Mouse (Mus musculus): Measurements from ENCODE around the gene Iqgap1.

Gene Iqgap1

GRCm38 (mm10) chr7:80825843-80826403 lies at the start of gene Iqgap1:
Iqgap1 (minus strand) TSS chr7:80825974.
- DNase-seq: no peak

GRCm38 (mm10) chr7:80873631-80874030 lies 47.9 kb upstream of the Iqgap1 start:
- DNase-seq: no peak

- DNase-seq: no peak
Observed at GRCm38 (mm10) chr7:80873038-80873437, 47.3 kb upstream of the Iqgap1 start.

GRCm38 (mm10) chr7:80868686-80869085 lies 42.9 kb upstream of the Iqgap1 start:
- DNase-seq: no peak

- DNase-seq: no peak
Observed at GRCm38 (mm10) chr7:80866514-80867147, 40.9 kb upstream of the Iqgap1 start.

- no peak for DNase-seq
Observed at GRCm38 (mm10) chr7:80865521-80865920, 39.7 kb upstream of the Iqgap1 start.

- DNase-seq: peak; percentile 43 to 65
Observed at GRCm38 (mm10) chr7:80864831-80865230, 39.1 kb upstream of the Iqgap1 start.

GRCm38 (mm10) chr7:80864151-80864550 lies 38.4 kb upstream of the Iqgap1 start:
- no peak for DNase-seq

GRCm38 (mm10) chr7:80863520-80863919 lies 37.7 kb upstream of the Iqgap1 start:
- DNase-seq: no peak

GRCm38 (mm10) chr7:80862475-80862874 lies 36.7 kb upstream of the Iqgap1 start:
- no peak for DNase-seq

GRCm38 (mm10) chr7:80860729-80861274 lies 35.0 kb upstream of the Iqgap1 start, which contains the start of gene Zscan2:
Zscan2 (plus strand) TSS chr7:80860920.
- DNase-seq: peak; percentile 85

GRCm38 (mm10) chr7:80860227-80860626 lies 34.5 kb upstream of the Iqgap1 start:
- DNase-seq: peak; percentile 66 to 71

- DNase-seq: peak; percentile 87 to 89
Observed at GRCm38 (mm10) chr7:80857181-80857580, 31.4 kb upstream of the Iqgap1 start.

- DNase-seq: no peak
Observed at GRCm38 (mm10) chr7:80855316-80855715, 29.5 kb upstream of the Iqgap1 start.

- DNase-seq: no peak
Observed at GRCm38 (mm10) chr7:80853218-80853617, 27.4 kb upstream of the Iqgap1 start.

- DNase-seq: no peak
Observed at GRCm38 (mm10) chr7:80850520-80850919, 24.7 kb upstream of the Iqgap1 start.

GRCm38 (mm10) chr7:80849710-80850109 lies 23.9 kb upstream of the Iqgap1 start:
- DNase-seq: peak; percentile 64 to 66

GRCm38 (mm10) chr7:80849267-80849666 lies 23.5 kb upstream of the Iqgap1 start:
- no peak for DNase-seq

GRCm38 (mm10) chr7:80846709-80847108 lies 20.9 kb upstream of the Iqgap1 start:
- no peak for DNase-seq

- no peak for DNase-seq
Observed at GRCm38 (mm10) chr7:80846280-80846678, 20.5 kb upstream of the Iqgap1 start.

- no peak for DNase-seq
Observed at GRCm38 (mm10) chr7:80845621-80846279, 20.0 kb upstream of the Iqgap1 start.

- no peak for DNase-seq
Observed at GRCm38 (mm10) chr7:80844691-80845090, 18.9 kb upstream of the Iqgap1 start.

- no peak for DNase-seq
Observed at GRCm38 (mm10) chr7:80843910-80844640, 18.3 kb upstream of the Iqgap1 start.
